Mouse (Mus musculus) limb, embryonic 11.5 days (tissue): ENCODE measurements at regions not wholly inside any gene's neighbourhood (a gene's known extent, or its start where the extent isn't known, plus 50 kb on each side); places are given as distances from the start of the nearest gene placed in this dataset.

Experiments used
- ATAC-seq: fragments of 200-750 bp; cut with Nextera tagmentation; 2 replicates; pipeline ENCODE4 v1.8.0; 2017; ENCODE audit warnings: low read depth; ENCODE audit not compliant: insufficient number of reproducible peaks, low FRiP score, low TSS enrichment
- DNase-seq: peaks from one replicate; pipeline ENCODE4 v3.0.0-alpha.2; 2015; ENCODE audit warnings: low spot score
- H3K27ac ChIP-seq: fragments of 300-500 bp; sonication (generic); replicated peaks from 2 replicates; pipeline ENCODE4 v1.5.1; 2014; ENCODE audit warnings: low read depth, mild to moderate bottlenecking, low read length
- H3K27me3 ChIP-seq: fragments of 300-500 bp; sonication (generic); 2 replicates; pipeline ENCODE4 v1.6.1; 2014; ENCODE audit warnings: mild to moderate bottlenecking, low read length, mixed read lengths; ENCODE audit not compliant: control insufficient read depth, insufficient read depth
- H3K36me3 ChIP-seq: fragments of 300-500 bp; sonication (generic); 2 replicates; pipeline ENCODE4 v1.6.1; 2014; ENCODE audit warnings: mild to moderate bottlenecking, low read length, moderate library complexity, mixed read lengths; ENCODE audit not compliant: control insufficient read depth, insufficient read depth
- H3K4me1 ChIP-seq: fragments of 300-500 bp; sonication (generic); 2 replicates; pipeline ENCODE4 v1.6.1; 2014; ENCODE audit warnings: low read length, mixed read lengths; ENCODE audit not compliant: control insufficient read depth, insufficient read depth
- H3K4me2 ChIP-seq: fragments of 300-500 bp; sonication (generic); 2 replicates; pipeline ENCODE4 v1.6.1; 2014; ENCODE audit warnings: low read depth, mild to moderate bottlenecking, moderate library complexity; ENCODE audit not compliant: severe bottlenecking
- H3K4me3 ChIP-seq: fragments of 300-500 bp; sonication (generic); 2 replicates; pipeline ENCODE4 v1.5.1; 2014; ENCODE audit warnings: low read depth, low read length
- H3K9ac ChIP-seq: fragments of 300-500 bp; sonication (generic); 2 replicates; pipeline ENCODE4 v1.6.1; 2014; ENCODE audit warnings: mild to moderate bottlenecking, low read length
- H3K9me3 ChIP-seq: fragments of 300-500 bp; sonication (generic); 2 replicates; pipeline ENCODE4 v1.6.1; 2016; ENCODE audit warnings: low read length; ENCODE audit not compliant: control insufficient read depth
- WGBS: fragments of 180-500 bp; shearing (Covaris S2); extraction: QIAGEN DNeasy Blood & Tissue Kit; methylation state at CpG from one replicate; pipeline ENCODE4 v1.1.7; 2014; 5-methylcytosine and 5-hydroxymethylcytosine counted together

DNA sequence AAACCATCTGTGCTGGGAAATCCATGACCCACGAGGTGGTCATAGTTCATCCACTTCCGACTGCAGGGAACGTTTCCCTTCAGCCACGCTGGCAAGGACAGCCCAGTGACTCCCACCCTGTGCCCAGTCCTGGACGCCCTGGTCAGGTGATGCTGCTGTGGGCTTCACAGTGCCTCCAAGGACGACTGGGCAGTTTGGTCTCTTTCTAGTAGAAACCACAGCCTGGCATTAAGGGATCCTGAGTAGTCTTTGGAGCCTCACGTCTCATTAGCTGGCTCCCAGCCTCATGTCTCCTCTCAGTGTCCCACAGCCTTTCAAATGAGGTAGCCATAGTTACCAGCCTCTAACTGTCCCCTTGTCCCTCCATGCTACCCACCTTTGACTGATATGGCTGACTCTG, 116.2 kb upstream of the Gdf10 start:
- Histone ChIP-seq H3K27ac (no peak overlapping the region), H3K9me3 (no peaks in the 10 kb centered on the region; the same call in 1 of the 2 replicates), H3K4me3 (no peak overlapping the region), H3K36me3 (no peaks in the 10 kb centered on the region), H3K4me1 (peaks cover 6% of the 10 kb centered on the region), H3K9ac (no peak overlapping the region), H3K4me2 (no peak overlapping the region), H3K27me3 (no peaks in the 10 kb centered on the region)
- ATAC-seq (no peak), DNase-seq (no peak)
- 77% methylated on average over 7 of the region's 7 CpGs for WGBS

GRCm38 (mm10) chr14:33808593-33809265, 114.7 kb upstream of the Gdf10 start:
- no peak overlapping the region for H3K27ac ChIP-seq
- no peaks in the 10 kb centered on the region for H3K36me3 ChIP-seq
- H3K9ac ChIP-seq, result no peak overlapping the region
- WGBS, result 23% methylated on average over 11 of the region's 11 CpGs
- H3K4me2 ChIP-seq, result no peak overlapping the region
- H3K4me3 ChIP-seq, result no peak overlapping the region
- DNase-seq, result no peak
- peaks cover 6% of the 10 kb centered on the region for H3K4me1 ChIP-seq
- no peaks in the 10 kb centered on the region for H3K9me3 ChIP-seq
- no peaks in the 10 kb centered on the region for H3K27me3 ChIP-seq
- ATAC-seq, result no peak; the same call in 1 of the 2 replicates

GRCm38 (mm10) chr14:33810584-33810983, 112.8 kb upstream of the Gdf10 start:
- H3K36me3 ChIP-seq, result no peaks in the 10 kb centered on the region
- ATAC-seq, result no peak
- H3K27me3 ChIP-seq, result no peaks in the 10 kb centered on the region
- H3K27ac ChIP-seq, result no peak overlapping the region
- H3K4me1 ChIP-seq, result peaks cover 6% of the 10 kb centered on the region
- no peak overlapping the region for H3K4me3 ChIP-seq
- H3K4me2 ChIP-seq, result no peak overlapping the region
- no peak for DNase-seq
- H3K9ac ChIP-seq, result no peak overlapping the region
- no peaks in the 10 kb centered on the region for H3K9me3 ChIP-seq
- 87% methylated on average over 4 of the region's 4 CpGs for WGBS

DNA sequence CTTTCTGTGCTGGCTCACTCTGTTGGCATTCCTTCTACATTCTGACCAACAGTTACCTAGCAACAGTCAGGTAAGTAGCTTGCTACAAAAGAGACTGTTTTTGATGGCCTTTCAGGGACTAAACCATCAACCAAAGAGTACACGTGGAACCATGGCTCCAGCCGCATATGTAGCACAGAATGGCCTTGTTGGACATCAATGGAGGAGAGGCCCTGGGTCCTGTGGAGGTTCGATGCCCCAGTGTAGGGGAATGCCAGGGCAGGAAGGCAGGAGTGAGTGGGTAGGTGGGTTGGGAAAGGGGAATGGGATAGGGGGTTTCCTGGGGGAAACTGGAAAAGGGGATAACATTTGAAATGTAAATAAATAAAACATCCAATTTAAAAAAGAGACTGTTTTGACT, 112.1 kb upstream of the Gdf10 start:
- Histone ChIP-seq H3K4me1 (peaks cover 6% of the 10 kb centered on the region), H3K4me2 (no peak overlapping the region), H3K27ac (no peak overlapping the region), H3K9me3 (no peaks in the 10 kb centered on the region), H3K27me3 (no peaks in the 10 kb centered on the region), H3K4me3 (no peak overlapping the region), H3K9ac (no peak overlapping the region), H3K36me3 (no peaks in the 10 kb centered on the region)
- no peak for ATAC-seq
- DNase-seq, result no peak
- WGBS, result 67% methylated on average over 3 of the region's 3 CpGs

GRCm38 (mm10) chr14:33812266-33812665, 111.1 kb upstream of the Gdf10 start:
- Histone ChIP-seq H3K9me3 (no peaks in the 10 kb centered on the region), H3K4me2 (no peak overlapping the region), H3K9ac (no peak overlapping the region), H3K4me1 (peaks cover 6% of the 10 kb centered on the region), H3K4me3 (no peak overlapping the region), H3K36me3 (no peaks in the 10 kb centered on the region), H3K27ac (no peak overlapping the region), H3K27me3 (no peaks in the 10 kb centered on the region)
- ATAC-seq (no peak), DNase-seq (no peak)
- 88% methylated on average over 8 of the region's 8 CpGs for WGBS

- WGBS, result 80% methylated on average over 4 of the region's 4 CpGs
- H3K9ac ChIP-seq, result no peak overlapping the region
- H3K27me3 ChIP-seq, result no peaks in the 10 kb centered on the region
- no peaks in the 10 kb centered on the region for H3K9me3 ChIP-seq
- DNase-seq (no peak), ATAC-seq (no peak)
- no peaks in the 10 kb centered on the region for H3K36me3 ChIP-seq
- H3K4me2 ChIP-seq, result no peak overlapping the region
- no peak overlapping the region for H3K27ac ChIP-seq
- peaks cover 6% of the 10 kb centered on the region for H3K4me1 ChIP-seq
- H3K4me3 ChIP-seq, result no peak overlapping the region
Observed at GRCm38 (mm10) chr14:33812772-33813171, 110.6 kb upstream of the Gdf10 start.

GRCm38 (mm10) chr14:33813274-33813673, 110.1 kb upstream of the Gdf10 start:
- ATAC-seq, result no peak
- WGBS, result 88% methylated on average over 3 of the region's 3 CpGs
- no peak for DNase-seq
- Histone ChIP-seq H3K4me1 (peaks cover 4% of the 10 kb centered on the region), H3K27ac (no peak overlapping the region), H3K36me3 (no peaks in the 10 kb centered on the region), H3K9ac (no peak overlapping the region), H3K9me3 (no peaks in the 10 kb centered on the region), H3K4me3 (no peak overlapping the region), H3K4me2 (no peak overlapping the region), H3K27me3 (no peaks in the 10 kb centered on the region)

DNA sequence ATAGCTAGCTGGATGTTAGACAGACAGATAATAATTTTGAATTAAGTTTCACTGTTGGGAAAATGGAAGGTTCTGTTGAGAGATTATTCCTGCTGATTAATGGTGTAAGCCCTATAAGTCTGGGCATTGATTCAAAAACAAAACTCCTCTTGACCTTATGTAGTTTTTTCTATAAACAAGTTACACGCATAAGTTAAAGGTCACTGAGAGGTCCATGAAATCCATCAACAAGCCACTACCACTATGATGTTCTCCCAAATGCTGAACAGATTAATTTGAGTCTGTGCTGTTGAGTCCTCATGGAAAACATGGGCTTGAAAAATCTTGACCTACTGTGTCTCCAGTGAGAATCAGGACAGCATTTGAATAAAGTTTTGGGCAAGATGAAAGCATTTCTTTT, 109.3 kb upstream of the Gdf10 start:
- Histone ChIP-seq H3K9ac (no peak overlapping the region), H3K4me3 (no peak overlapping the region), H3K27me3 (no peaks in the 10 kb centered on the region), H3K27ac (no peak overlapping the region), H3K9me3 (no peaks in the 10 kb centered on the region), H3K36me3 (no peaks in the 10 kb centered on the region), H3K4me2 (no peak overlapping the region), H3K4me1 (no peaks in the 10 kb centered on the region)
- no peak for DNase-seq
- ATAC-seq, result no peak
- 80% methylated on average over 1 of the region's 1 CpGs for WGBS

GRCm38 (mm10) chr14:33814599-33814998, 108.8 kb upstream of the Gdf10 start:
- Histone ChIP-seq H3K9ac (no peak overlapping the region), H3K4me2 (no peak overlapping the region), H3K9me3 (no peaks in the 10 kb centered on the region), H3K4me3 (no peak overlapping the region), H3K27ac (no peak overlapping the region), H3K4me1 (no peaks in the 10 kb centered on the region), H3K36me3 (no peaks in the 10 kb centered on the region), H3K27me3 (no peaks in the 10 kb centered on the region)
- no peak for DNase-seq
- WGBS, result 90% methylated on average over 2 of the region's 2 CpGs
- ATAC-seq, result no peak
